Mouse (Mus musculus): ENCODE measurements around the gene Txn2. TPM values are rescaled to one million over a fixed set of nuclear protein-coding genes. Genes with fewer than 3 reads are reported as not detected.
A peak's percentile ranks its signal among the peaks of the same experiment; 100 is the strongest.

Gene Txn2
- polyA plus RNA-seq, 1 experiment from 2014 or later, result 239 TPM

DNA sequence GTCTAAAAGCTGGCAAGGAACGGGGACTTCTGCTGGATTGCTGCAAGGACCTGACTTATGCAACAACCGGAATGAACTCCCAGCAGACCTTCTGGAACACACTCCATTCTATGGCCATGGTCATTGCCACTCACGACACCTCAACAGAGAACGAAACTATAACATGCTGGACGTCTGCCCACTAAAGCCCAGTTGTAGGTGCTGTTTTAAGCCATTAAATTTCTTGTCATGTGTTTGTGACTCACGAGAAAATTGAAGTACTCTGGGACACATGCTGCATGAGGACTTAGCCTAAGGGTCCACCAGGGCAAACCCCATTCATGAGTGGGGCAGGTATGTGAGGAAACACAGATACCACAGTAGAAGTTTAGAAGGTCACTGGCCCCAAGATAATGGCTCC lies 31.9 kb upstream of the Txn2 start:
- WGBS, result 83% methylated on average over 6 of the region's 6 CpGs

DNA sequence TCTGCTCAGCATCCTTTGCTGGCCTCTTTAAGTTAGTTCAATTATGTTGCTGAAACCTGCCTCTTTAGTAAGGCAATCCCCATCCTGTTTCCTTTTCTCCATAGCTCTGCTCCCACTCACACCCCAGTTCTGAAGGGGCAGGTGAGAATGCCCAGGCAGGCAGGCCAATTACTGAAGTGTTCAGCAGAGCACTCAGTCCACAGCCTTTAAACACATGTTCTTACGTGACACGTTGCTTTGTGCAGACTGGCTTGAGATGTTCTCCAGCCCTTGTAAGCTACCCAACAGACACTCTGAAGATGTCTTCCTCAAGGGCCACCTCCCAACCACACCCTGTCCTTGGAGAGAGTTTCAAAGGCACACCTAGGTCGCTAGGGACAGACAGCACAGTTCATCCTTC lies 29.3 kb upstream of the Txn2 start:
- Histone ChIP-seq H3K4me1 (ENCODE audit: control insufficient read depth, insufficient read depth, low read length) (no peaks in the 10 kb centered on the region), H3K4me3 (ENCODE audit: low read depth, low read length) (no peak overlapping the region), H3K9ac (replicated peaks; ENCODE audit: low read length) (no peak overlapping the region), H3K4me2 (ENCODE audit: low read depth, low read length) (no peak overlapping the region), H3K27ac (replicated peaks; ENCODE audit: low read depth, low read length) (no peak overlapping the region), H3K9me3 (replicated peaks; ENCODE audit: control insufficient read depth, low read length) (no peaks in the 10 kb centered on the region), H3K36me3 (replicated peaks; ENCODE audit: control insufficient read depth, insufficient read depth, low read depth, low read length) (peaks cover 14% of the 10 kb centered on the region), H3K27me3 (ENCODE audit: control insufficient read depth, insufficient read depth, low read length) (peaks cover 9% of the 10 kb centered on the region; the same call in 1 of the 2 replicates)
- 61% methylated on average over 3 of the region's 3 CpGs for WGBS
- ATAC-seq (replicated peaks; ENCODE audit: insufficient number of reproducible peaks, low FRiP score, low TSS enrichment, low read depth) (no peak), DNase-seq (ENCODE audit: low spot score) (no peak)

More for the DNA sequence above, 31.9 kb upstream of the Txn2 start:
- Histone ChIP-seq H3K4me1 (ENCODE audit: control insufficient read depth, insufficient read depth, low read length) (no peaks in the 10 kb centered on the region), H3K4me3 (ENCODE audit: low read depth, low read length) (no peak overlapping the region), H3K9me3 (replicated peaks; ENCODE audit: control insufficient read depth, low read length) (no peaks in the 10 kb centered on the region), H3K36me3 (replicated peaks; ENCODE audit: control insufficient read depth, insufficient read depth, low read depth, low read length) (peaks cover 22% of the 10 kb centered on the region), H3K4me2 (ENCODE audit: low read depth, low read length) (no peak overlapping the region), H3K27ac (replicated peaks; ENCODE audit: low read depth, low read length) (no peak overlapping the region), H3K9ac (replicated peaks; ENCODE audit: low read length) (no peak overlapping the region), H3K27me3 (ENCODE audit: control insufficient read depth, insufficient read depth, low read length) (peaks cover 4% of the 10 kb centered on the region; the same call in 1 of the 2 replicates)
- ATAC-seq (replicated peaks; ENCODE audit: insufficient number of reproducible peaks, low FRiP score, low TSS enrichment, low read depth) (no peak), DNase-seq (ENCODE audit: low spot score) (no peak)

DNA sequence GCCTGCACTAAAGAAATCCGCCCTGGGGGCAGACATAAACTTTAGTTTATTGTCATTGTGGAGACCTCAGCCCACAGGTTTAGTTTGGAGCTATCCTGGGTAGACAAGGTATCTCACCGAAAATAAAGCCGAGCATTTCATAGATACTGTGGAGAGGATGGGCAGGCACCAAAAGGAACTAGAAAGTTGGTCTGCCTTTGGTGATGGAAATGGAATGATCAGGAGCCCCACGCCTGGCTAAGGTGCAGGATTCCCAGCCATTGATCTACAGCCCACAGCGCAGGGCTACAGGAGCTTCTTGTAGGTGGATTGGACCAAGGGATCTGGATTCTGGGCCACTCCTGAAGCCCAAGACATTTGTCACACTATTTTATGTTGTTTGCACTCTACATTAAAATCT lies 28.8 kb upstream of the Txn2 start:
- Histone ChIP-seq H3K4me3 (ENCODE audit: low read depth, low read length) (no peak overlapping the region), H3K27ac (replicated peaks; ENCODE audit: low read depth, low read length) (no peak overlapping the region), H3K9ac (replicated peaks; ENCODE audit: low read length) (no peak overlapping the region), H3K4me2 (ENCODE audit: low read depth, low read length) (no peak overlapping the region), H3K36me3 (replicated peaks; ENCODE audit: control insufficient read depth, insufficient read depth, low read depth, low read length) (peaks cover 14% of the 10 kb centered on the region), H3K27me3 (ENCODE audit: control insufficient read depth, insufficient read depth, low read length) (peaks cover 9% of the 10 kb centered on the region; the same call in 1 of the 2 replicates), H3K9me3 (replicated peaks; ENCODE audit: control insufficient read depth, low read length) (no peaks in the 10 kb centered on the region), H3K4me1 (ENCODE audit: control insufficient read depth, insufficient read depth, low read length) (no peaks in the 10 kb centered on the region)
- ATAC-seq (replicated peaks; ENCODE audit: insufficient number of reproducible peaks, low FRiP score, low TSS enrichment, low read depth) (no peak), DNase-seq (ENCODE audit: low spot score) (no peak)
- WGBS, result 44% methylated on average over 5 of the region's 5 CpGs

DNA sequence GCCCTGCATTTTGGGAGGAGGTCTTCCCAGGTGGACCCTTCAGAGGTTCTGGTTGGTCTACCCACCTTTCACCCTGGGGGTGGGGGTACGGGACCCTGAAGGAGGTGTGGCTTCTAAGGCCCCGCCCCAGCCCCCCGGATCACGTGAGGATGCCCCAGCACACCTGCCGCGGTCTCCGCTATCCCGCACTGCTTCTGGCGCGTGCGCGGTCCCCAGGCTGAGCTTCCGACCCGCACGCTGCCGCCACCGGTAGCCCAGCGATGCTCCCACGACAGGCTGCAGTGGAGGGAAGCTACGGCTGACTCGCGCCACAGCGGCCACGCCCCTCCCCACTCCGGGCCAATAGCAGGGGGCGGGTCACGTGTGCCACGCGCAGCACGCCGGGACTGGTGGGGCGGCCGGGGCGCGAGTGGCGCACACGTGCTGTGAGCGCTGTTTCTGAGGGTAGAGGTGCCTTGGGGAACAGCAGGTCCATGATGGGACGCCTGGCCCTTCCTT lies 27.6 kb upstream of the Txn2 start, which contains the start of gene Foxred2:
Gene Foxred2 (minus strand): TSS at position 319 of the 498 bp plus-strand sequence.
- Histone ChIP-seq H3K27ac (replicated peaks; ENCODE audit: low read depth, low read length) (no peak within 1 kb of the TSS), H3K9ac (replicated peaks; ENCODE audit: low read length) (peak within 1 kb of the TSS; percentile 46), H3K9me3 (replicated peaks; ENCODE audit: control insufficient read depth, low read length) (no peaks in the 10 kb centered on the region), H3K4me3 (ENCODE audit: low read depth, low read length) (peak within 1 kb of the TSS; percentile 53), H3K27me3 (ENCODE audit: control insufficient read depth, insufficient read depth, low read length) (peaks cover 9% of the 10 kb centered on the region; the same call in 1 of the 2 replicates), H3K36me3 (replicated peaks; ENCODE audit: control insufficient read depth, insufficient read depth, low read depth, low read length) (peaks cover 4% of the 10 kb centered on the region; the same call in 1 of the 2 replicates), H3K4me2 (ENCODE audit: low read depth, low read length) (peak within 1 kb of the TSS; percentile 75), H3K4me1 (ENCODE audit: control insufficient read depth, insufficient read depth, low read length) (no peaks in the 10 kb centered on the region)
- peak; percentile 90 for DNase-seq (ENCODE audit: low spot score)
- 0% methylated on average over 39 of the region's 39 CpGs for WGBS
- ATAC-seq (replicated peaks; ENCODE audit: insufficient number of reproducible peaks, low FRiP score, low TSS enrichment, low read depth), result peak; percentile 88

DNA sequence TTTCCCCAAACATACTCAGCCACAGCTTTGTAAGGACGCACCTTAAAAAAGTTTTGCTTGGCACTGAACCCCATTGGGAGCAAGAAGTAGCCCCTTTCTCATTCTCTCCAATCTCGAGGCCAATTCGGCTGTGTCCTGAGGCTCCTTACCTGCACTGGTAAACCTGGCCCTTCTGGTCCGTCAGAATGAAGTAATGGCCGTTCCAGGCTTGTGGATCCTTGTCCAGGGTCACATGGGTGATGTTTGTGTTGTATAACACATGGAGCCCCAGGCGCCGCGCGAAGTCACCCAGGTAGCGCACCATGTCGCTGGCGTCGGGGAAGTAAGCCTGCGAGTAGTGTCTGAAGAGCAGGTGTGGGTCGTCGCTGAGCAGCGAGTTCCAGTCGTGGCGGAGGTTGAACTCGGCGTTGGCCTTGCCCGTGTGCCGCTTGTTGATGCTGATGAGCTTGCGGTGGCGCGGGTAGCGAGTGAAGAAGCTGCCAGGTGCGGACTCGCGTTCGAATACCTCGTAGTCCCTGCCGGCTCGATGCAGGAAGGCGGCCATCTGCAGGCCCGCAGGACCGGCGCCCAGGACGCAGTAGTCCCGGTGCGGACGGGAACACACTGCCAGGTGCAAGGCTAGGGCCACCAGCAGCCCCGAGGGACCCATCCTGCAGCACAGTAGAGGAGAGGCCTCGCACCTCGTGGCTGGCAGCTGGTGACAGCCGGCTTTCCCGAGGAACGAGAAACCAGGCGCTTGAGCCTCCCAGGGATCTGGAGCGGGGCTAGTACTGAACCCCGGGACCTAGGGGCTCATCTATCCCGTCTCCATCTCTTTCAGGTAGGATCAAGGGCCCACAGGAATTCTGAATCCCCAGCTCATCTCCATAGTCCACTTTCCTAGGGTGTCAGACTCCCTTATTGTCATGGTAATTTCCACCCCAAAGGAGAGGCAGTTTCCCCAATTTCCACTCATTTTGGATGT lies 26.9 kb upstream of the Txn2 start:
- peak; percentile 53 for ATAC-seq (replicated peaks; ENCODE audit: insufficient number of reproducible peaks, low FRiP score, low TSS enrichment, low read depth)
- Histone ChIP-seq H3K9ac (replicated peaks; ENCODE audit: low read length) (peak overlapping the region; percentile 46), H3K27ac (replicated peaks; ENCODE audit: low read depth, low read length) (no peak overlapping the region), H3K4me3 (ENCODE audit: low read depth, low read length) (peak overlapping the region; percentile 53), H3K4me1 (ENCODE audit: control insufficient read depth, insufficient read depth, low read length) (no peaks in the 10 kb centered on the region), H3K4me2 (ENCODE audit: low read depth, low read length) (peak overlapping the region; percentile 75), H3K36me3 (replicated peaks; ENCODE audit: control insufficient read depth, insufficient read depth, low read depth, low read length) (no peaks in the 10 kb centered on the region; the same call in 1 of the 2 replicates), H3K27me3 (ENCODE audit: control insufficient read depth, insufficient read depth, low read length) (peaks cover 9% of the 10 kb centered on the region; the same call in 1 of the 2 replicates), H3K9me3 (replicated peaks; ENCODE audit: control insufficient read depth, low read length) (no peaks in the 10 kb centered on the region)
- 11% methylated on average over 52 of the region's 52 CpGs for WGBS
- DNase-seq (ENCODE audit: low spot score), result peak; percentile 24

DNA sequence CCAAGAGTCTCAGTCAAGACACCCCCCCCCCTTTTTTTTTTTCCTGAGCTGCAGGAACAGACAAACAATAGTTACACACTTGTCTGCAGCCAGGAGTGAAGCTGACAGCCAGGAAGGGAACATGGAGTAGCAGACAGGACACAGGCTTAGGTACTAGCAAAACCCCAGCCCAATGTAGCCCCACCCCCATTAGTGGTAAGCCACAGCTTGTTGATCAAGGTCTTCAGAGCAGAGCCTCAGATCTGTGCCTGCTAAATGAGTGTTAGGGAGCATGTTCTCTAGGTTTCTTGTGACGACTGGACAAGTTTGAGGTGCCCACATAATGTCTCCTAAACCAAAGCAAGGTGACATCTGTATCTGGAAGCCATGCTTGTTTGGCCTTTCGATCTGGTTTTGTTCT lies 25.6 kb upstream of the Txn2 start:
- no peak for ATAC-seq (replicated peaks; ENCODE audit: insufficient number of reproducible peaks, low FRiP score, low TSS enrichment, low read depth)
- H3K4me3 ChIP-seq (ENCODE audit: low read depth, low read length), result no peak overlapping the region
- WGBS, result 80% methylated on average over 2 of the region's 2 CpGs
- peaks cover 9% of the 10 kb centered on the region; the same call in 1 of the 2 replicates for H3K27me3 ChIP-seq (ENCODE audit: control insufficient read depth, insufficient read depth, low read length)
- H3K4me2 ChIP-seq (ENCODE audit: low read depth, low read length), result no peak overlapping the region
- no peak overlapping the region for H3K27ac ChIP-seq (replicated peaks; ENCODE audit: low read depth, low read length)
- no peaks in the 10 kb centered on the region; the same call in 1 of the 2 replicates for H3K36me3 ChIP-seq (replicated peaks; ENCODE audit: control insufficient read depth, insufficient read depth, low read depth, low read length)
- H3K9me3 ChIP-seq (replicated peaks; ENCODE audit: control insufficient read depth, low read length), result no peaks in the 10 kb centered on the region
- H3K9ac ChIP-seq (replicated peaks; ENCODE audit: low read length), result no peak overlapping the region
- no peak for DNase-seq (ENCODE audit: low spot score)
- H3K4me1 ChIP-seq (ENCODE audit: control insufficient read depth, insufficient read depth, low read length), result no peaks in the 10 kb centered on the region

DNA sequence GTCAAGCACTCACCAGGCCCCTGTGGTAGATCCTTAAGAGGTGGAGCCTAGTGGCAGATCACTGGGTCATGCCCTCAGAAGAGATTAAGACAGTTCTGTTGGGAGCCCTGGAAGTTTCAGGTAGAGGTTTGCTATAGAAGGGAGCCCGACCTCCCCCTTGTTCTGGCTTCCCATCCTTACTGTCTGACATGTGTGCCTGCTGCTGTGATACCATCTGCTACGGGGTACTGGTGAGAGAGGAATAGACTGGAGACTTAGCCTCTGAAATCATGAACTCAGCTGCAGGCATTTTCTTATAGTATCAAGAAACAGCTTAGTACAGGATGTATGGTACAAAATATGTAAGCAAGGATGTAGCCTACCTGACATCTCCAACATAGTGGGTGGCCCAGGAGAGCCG lies 24.1 kb upstream of the Txn2 start:
- ATAC-seq (replicated peaks; ENCODE audit: insufficient number of reproducible peaks, low FRiP score, low TSS enrichment, low read depth), result no peak
- WGBS, result 90% methylated on average over 3 of the region's 3 CpGs

DNA sequence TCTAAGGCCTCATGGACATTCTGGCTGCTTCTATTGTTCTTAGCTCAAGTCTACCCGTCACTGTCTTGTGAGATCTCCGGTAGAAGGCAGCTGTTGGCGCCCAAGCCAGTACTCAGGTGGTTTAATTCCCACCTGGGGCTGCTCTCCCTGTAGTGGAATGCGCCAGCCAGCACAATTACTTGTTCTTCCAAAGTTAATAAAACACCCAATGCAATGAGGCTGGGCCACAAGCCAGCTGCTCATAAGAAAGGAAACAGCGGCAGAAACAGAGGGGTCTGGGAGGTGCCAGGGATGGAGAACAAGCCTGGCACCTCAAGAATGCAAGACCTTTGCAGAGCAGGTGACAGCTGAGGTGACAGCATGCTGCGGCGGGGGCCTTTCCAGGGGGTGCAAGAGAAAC lies 20.3 kb upstream of the Txn2 start:
- WGBS, result 90% methylated on average over 7 of the region's 7 CpGs
- no peak for ATAC-seq (replicated peaks; ENCODE audit: insufficient number of reproducible peaks, low FRiP score, low TSS enrichment, low read depth)
- H3K36me3 ChIP-seq (replicated peaks; ENCODE audit: control insufficient read depth, insufficient read depth, low read depth, low read length), result no peaks in the 10 kb centered on the region

More for the DNA sequence above, 24.1 kb upstream of the Txn2 start:
- Histone ChIP-seq H3K27ac (replicated peaks; ENCODE audit: low read depth, low read length) (no peak overlapping the region), H3K36me3 (replicated peaks; ENCODE audit: control insufficient read depth, insufficient read depth, low read depth, low read length) (no peaks in the 10 kb centered on the region), H3K27me3 (ENCODE audit: control insufficient read depth, insufficient read depth, low read length) (peaks cover 9% of the 10 kb centered on the region; the same call in 1 of the 2 replicates), H3K4me2 (ENCODE audit: low read depth, low read length) (no peak overlapping the region), H3K4me1 (ENCODE audit: control insufficient read depth, insufficient read depth, low read length) (no peaks in the 10 kb centered on the region), H3K4me3 (ENCODE audit: low read depth, low read length) (no peak overlapping the region), H3K9me3 (replicated peaks; ENCODE audit: control insufficient read depth, low read length) (no peaks in the 10 kb centered on the region), H3K9ac (replicated peaks; ENCODE audit: low read length) (no peak overlapping the region)
- no peak for DNase-seq (ENCODE audit: low spot score)

More for the DNA sequence above, 20.3 kb upstream of the Txn2 start:
- Histone ChIP-seq H3K4me3 (ENCODE audit: low read depth, low read length) (no peak overlapping the region), H3K27ac (replicated peaks; ENCODE audit: low read depth, low read length) (no peak overlapping the region), H3K4me2 (ENCODE audit: low read depth, low read length) (no peak overlapping the region), H3K9me3 (replicated peaks; ENCODE audit: control insufficient read depth, low read length) (no peaks in the 10 kb centered on the region), H3K9ac (replicated peaks; ENCODE audit: low read length) (no peak overlapping the region), H3K4me1 (ENCODE audit: control insufficient read depth, insufficient read depth, low read length) (no peaks in the 10 kb centered on the region), H3K27me3 (ENCODE audit: control insufficient read depth, insufficient read depth, low read length) (no peaks in the 10 kb centered on the region)
- no peak for DNase-seq (ENCODE audit: low spot score)
